Mouse (Mus musculus): ENCODE measurements around the gene Polr1c. TPM values are rescaled to one million over a fixed set of nuclear protein-coding genes. Genes with fewer than 3 reads are reported as not detected.

The Polr1c gene
- polyA plus RNA-seq, 1 experiment from 2014 or later = 96.1 TPM

DNA sequence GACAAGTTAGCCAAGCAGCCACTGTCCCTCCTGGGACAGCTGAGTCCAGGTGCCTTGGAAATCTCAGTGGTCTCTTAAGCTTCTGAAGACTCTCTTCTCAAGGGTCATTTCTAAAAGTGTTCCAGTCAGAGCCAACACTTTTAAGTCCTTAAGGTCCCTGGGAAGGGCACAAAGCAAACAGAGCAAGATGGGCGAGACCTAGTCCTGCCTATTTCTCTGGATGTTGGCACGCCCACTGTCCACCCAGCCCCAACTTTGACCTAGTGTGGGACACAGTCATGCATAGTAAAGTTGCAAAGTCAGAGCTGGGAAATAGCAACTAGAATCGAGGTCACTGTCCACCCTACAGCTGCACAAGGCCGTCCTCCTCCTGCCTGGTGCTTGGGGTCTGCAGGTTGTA, 4.9 kb downstream of the Polr1c start:
- no peak overlapping the region for H3K27ac ChIP-seq
- ATAC-seq = no peak
- no peaks in the 10 kb centered on the region for H3K9me3 ChIP-seq (replicated peaks)
- H3K4me2 ChIP-seq = no peak overlapping the region
- WGBS = 93% methylated on average over 4 of the region's 4 CpGs
- H3K4me1 ChIP-seq = peaks cover 11% of the 10 kb centered on the region
- H3K36me3 ChIP-seq (ENCODE audit: poor library complexity, severe bottlenecking) = peaks cover 83% of the 10 kb centered on the region
- H3K9ac ChIP-seq = no peak overlapping the region
- H3K27me3 ChIP-seq = no peaks in the 10 kb centered on the region
- no peak overlapping the region for H3K4me3 ChIP-seq

DNA sequence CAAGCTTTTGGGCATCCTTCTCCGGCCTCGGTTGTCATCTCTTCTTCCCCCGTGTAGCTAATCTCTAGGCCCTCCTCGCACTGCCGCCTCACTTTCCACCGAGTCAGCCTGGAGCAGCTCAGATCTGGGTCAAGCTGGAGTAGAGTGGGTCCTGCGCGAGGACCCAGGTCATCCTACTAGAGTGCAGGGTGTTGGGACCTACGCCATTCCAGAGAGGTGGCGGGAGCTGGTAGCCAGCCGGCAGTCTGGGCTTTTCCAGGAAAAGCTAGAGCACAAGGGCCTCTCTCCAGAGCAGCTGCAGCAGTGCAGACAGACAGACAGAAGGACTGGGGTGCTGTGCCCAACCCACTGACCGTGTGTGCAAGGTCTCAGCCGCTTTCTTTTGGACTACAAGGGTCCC, 5.6 kb downstream of the Polr1c start:
- Histone ChIP-seq H3K4me2 (no peak overlapping the region), H3K27me3 (no peaks in the 10 kb centered on the region), H3K27ac (no peak overlapping the region), H3K36me3 (ENCODE audit: poor library complexity, severe bottlenecking) (peaks cover 89% of the 10 kb centered on the region), H3K9ac (no peak overlapping the region), H3K4me3 (no peak overlapping the region), H3K4me1 (peaks cover 11% of the 10 kb centered on the region), H3K9me3 (replicated peaks) (no peaks in the 10 kb centered on the region)
- 87% methylated on average over 13 of the region's 13 CpGs for WGBS
- ATAC-seq = no peak

DNA sequence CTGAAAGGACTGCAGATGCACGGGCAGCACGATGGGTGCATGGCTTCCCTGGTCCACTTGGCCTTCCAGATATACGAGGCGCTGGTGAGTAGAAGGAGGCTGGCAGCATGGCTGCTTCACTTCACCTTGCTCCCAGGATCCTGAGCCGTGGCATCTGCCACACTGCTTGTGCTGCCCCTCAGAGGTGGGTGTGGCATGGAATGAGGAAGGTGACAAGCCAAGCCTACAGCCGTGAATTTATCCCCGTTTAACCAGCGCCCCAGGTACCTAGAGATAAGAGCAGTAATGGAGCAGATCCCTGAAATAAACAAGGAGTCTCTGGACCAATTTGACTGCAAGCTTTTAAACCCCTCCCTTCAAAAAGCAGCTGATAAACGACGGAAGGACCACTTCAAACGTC, 6.4 kb downstream of the Polr1c start:
- no peak overlapping the region for H3K4me2 ChIP-seq
- no peak overlapping the region for H3K4me3 ChIP-seq
- WGBS = 86% methylated on average over 11 of the region's 11 CpGs
- no peak for ATAC-seq
- H3K27me3 ChIP-seq = no peaks in the 10 kb centered on the region
- H3K4me1 ChIP-seq = peaks cover 3% of the 10 kb centered on the region
- H3K9ac ChIP-seq = no peak overlapping the region
- H3K27ac ChIP-seq = no peak overlapping the region
- peaks cover 97% of the 10 kb centered on the region for H3K36me3 ChIP-seq (ENCODE audit: poor library complexity, severe bottlenecking)
- no peaks in the 10 kb centered on the region for H3K9me3 ChIP-seq (replicated peaks)

DNA sequence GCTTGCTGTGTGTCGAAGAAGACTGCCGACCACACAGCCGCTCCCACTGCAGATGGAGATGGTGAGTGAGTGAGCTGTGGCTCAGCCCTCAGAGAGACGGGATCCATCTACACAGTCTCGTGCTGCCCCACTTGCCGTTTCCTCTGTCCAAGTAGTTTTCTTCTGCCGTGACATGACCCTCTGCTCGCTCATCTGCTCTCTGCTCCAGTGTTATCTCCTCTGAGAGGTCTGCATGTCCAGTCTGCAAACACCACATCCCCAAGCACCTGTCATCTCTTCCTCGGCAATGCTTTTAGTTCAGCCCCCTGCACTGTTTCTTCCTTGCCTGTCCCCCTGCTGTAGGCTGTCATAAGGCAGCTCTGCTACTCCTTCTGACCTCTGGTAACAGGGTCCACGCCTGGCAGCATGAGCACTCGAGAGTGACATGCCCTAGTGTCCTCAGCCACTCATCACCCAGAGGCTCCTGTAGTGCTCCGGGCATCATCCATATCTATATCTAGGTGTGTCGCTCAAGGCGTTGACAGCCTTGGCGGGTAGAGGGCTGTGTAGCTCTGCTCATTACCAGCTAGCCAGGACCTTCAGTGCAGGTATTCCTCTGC, 8.2 kb downstream of the Polr1c start:
- ATAC-seq = no peak
- H3K27ac ChIP-seq = no peak overlapping the region
- H3K36me3 ChIP-seq (ENCODE audit: poor library complexity, severe bottlenecking) = peaks cover 94% of the 10 kb centered on the region
- no peak overlapping the region for H3K9ac ChIP-seq
- no peaks in the 10 kb centered on the region for H3K27me3 ChIP-seq
- no peak overlapping the region for H3K4me3 ChIP-seq
- H3K4me1 ChIP-seq = no peaks in the 10 kb centered on the region
- 95% methylated on average over 15 of the region's 15 CpGs for WGBS
- H3K9me3 ChIP-seq (replicated peaks) = no peaks in the 10 kb centered on the region
- no peak overlapping the region for H3K4me2 ChIP-seq

DNA sequence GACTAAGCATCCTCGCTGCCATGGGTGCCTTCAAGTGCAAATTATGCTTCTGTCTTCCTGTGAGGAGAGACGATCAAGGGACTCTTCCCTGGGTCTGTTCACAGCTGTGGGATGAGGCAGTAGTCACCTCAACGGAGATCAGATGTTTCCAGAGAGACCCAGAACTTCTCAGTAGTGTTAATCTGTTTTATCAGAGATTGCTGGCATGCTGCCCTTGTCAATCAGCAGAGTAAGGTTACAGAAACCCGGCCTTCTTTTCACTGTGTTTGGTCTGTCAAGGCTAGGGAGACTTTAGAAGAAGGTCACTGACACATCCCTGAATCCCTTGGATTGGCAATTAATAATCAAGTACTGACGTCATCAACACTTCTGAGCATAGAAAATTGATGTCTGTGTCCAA, 10.4 kb downstream of the Polr1c start:
- no peak overlapping the region for H3K4me2 ChIP-seq
- no peaks in the 10 kb centered on the region for H3K9me3 ChIP-seq (replicated peaks)
- H3K36me3 ChIP-seq (ENCODE audit: poor library complexity, severe bottlenecking) = peaks cover 92% of the 10 kb centered on the region
- H3K4me3 ChIP-seq = no peak overlapping the region
- H3K4me1 ChIP-seq = no peaks in the 10 kb centered on the region
- no peak overlapping the region for H3K9ac ChIP-seq
- ATAC-seq = no peak
- 81% methylated on average over 5 of the region's 5 CpGs for WGBS
- no peak overlapping the region for H3K27ac ChIP-seq
- H3K27me3 ChIP-seq = no peaks in the 10 kb centered on the region

DNA sequence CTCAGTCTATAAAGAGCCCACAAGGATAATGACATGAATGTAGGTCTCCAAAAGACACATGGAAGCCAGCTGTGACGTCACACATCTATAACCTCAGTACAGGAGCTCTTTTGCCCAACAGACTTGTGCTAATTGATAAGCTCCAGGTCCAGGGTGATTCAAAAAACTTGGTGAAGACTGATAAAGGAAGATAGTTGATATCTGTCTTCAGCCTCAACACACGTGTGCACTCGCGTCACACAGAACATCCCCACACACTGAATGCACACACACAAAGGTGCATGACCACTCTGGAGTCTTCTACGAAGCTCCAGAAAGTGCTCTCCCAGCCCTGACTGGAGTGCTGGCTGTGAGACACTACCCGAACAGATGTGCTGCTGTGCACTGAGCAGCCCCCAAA, 10.8 kb downstream of the Polr1c start:
- Histone ChIP-seq H3K4me3 (no peak overlapping the region), H3K36me3 (ENCODE audit: poor library complexity, severe bottlenecking) (peaks cover 91% of the 10 kb centered on the region), H3K9ac (no peak overlapping the region), H3K9me3 (replicated peaks) (no peaks in the 10 kb centered on the region), H3K4me1 (no peaks in the 10 kb centered on the region), H3K27ac (no peak overlapping the region), H3K27me3 (no peaks in the 10 kb centered on the region), H3K4me2 (no peak overlapping the region)
- 94% methylated on average over 6 of the region's 6 CpGs for WGBS
- ATAC-seq = no peak

DNA sequence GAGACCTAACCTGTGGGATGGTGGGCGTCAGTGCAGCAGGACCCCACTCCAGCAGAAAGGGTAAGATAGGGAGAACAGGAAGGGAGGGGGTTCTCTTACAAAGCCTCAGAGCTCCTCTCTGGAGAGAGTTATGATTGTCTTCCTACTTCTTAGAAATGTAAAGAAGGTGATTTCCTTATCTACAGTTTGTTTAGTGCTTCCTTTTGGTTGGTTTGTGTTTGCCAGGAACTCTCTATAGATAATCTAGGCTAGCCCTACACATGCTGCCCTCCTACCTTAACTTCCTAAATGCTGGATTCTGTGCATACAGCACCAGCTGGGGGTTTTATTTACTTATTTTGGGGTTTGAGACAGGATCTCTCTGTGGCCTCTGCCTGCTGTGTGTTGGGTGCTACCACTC, 11.8 kb downstream of the Polr1c start:
- WGBS = 96% methylated on average over 1 of the region's 1 CpGs
- H3K9me3 ChIP-seq (replicated peaks) = no peaks in the 10 kb centered on the region
- no peak overlapping the region for H3K9ac ChIP-seq
- no peaks in the 10 kb centered on the region for H3K27me3 ChIP-seq
- H3K27ac ChIP-seq = no peak overlapping the region
- no peak overlapping the region for H3K4me3 ChIP-seq
- no peak for ATAC-seq
- H3K4me2 ChIP-seq = no peak overlapping the region
- peaks cover 89% of the 10 kb centered on the region for H3K36me3 ChIP-seq (ENCODE audit: poor library complexity, severe bottlenecking)
- no peaks in the 10 kb centered on the region for H3K4me1 ChIP-seq

DNA sequence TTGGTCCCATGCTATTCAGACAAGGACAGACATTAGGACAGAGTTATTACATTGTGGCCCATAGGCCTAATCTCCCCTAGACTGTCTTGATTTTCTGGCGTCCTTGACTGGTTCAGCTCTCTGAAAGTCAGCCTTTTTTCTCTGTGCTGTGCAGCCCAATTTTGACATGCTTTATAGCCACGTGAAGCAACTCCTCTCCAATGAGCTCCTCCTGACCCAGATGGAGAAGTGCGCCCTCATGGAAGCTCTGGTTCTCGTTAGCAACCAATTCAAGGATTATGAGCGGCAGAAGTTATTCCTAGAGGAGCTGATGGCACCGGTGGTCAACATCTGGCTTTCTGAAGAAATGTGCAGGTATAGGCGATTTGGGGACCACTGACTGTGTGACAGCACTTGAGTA, 20.3 kb downstream of the Polr1c start:
- no peak for ATAC-seq
- Histone ChIP-seq H3K4me1 (no peaks in the 10 kb centered on the region), H3K36me3 (ENCODE audit: poor library complexity, severe bottlenecking) (peaks cover 97% of the 10 kb centered on the region), H3K9me3 (replicated peaks) (no peaks in the 10 kb centered on the region), H3K27me3 (no peaks in the 10 kb centered on the region), H3K4me3 (no peak overlapping the region), H3K4me2 (no peak overlapping the region), H3K27ac (no peak overlapping the region), H3K9ac (no peak overlapping the region)
- WGBS = 89% methylated on average over 7 of the region's 7 CpGs

DNA sequence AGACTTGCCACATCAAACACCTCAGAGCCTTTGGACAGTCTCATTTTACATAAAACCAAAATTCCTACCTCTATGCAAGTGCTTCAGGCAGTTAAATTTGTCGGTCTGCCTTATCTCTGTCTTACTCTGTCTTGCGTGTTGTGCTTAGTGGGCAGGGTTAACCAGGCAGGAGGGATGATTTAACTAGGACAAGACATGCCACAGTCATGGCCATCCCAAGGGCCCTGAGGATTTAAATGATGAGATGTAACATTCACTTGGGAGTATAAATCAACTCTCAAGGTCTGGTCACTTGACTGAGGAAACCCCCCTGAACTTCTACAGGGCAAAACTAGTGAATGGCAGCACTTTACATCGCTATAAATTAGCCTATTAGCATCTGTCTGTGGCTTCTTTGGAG, 26.3 kb downstream of the Polr1c start:
- no peak overlapping the region for H3K4me3 ChIP-seq
- peaks cover 99% of the 10 kb centered on the region for H3K36me3 ChIP-seq (ENCODE audit: poor library complexity, severe bottlenecking)
- no peaks in the 10 kb centered on the region for H3K9me3 ChIP-seq (replicated peaks)
- WGBS = 85% methylated on average over 3 of the region's 3 CpGs
- no peak overlapping the region for H3K27ac ChIP-seq
- no peaks in the 10 kb centered on the region for H3K27me3 ChIP-seq
- no peak for ATAC-seq
- no peak overlapping the region for H3K9ac ChIP-seq
- H3K4me2 ChIP-seq = no peak overlapping the region
- no peaks in the 10 kb centered on the region for H3K4me1 ChIP-seq

DNA sequence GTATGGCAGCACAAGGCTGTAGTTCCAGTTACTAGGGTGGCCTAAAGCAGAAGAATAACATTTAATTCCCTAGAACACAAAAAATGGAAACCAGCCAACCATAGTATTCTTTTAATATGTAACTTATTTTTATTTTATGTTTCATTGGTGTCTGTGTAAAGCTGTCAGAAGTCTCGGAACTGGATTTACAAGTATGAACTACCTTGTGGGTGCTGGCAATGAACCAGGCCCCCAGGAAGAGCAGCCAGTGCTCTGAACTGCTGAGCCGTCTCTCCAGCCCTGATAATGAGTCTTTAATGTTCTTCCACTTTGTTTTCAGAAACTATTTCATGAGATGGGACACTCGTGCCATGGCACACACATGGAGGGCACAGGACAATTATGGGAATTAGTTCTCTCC, 37.3 kb downstream of the Polr1c start:
- no peak for ATAC-seq
- Histone ChIP-seq H3K27me3 (no peaks in the 10 kb centered on the region), H3K27ac (no peak overlapping the region), H3K9ac (no peak overlapping the region), H3K4me1 (no peaks in the 10 kb centered on the region), H3K4me3 (no peak overlapping the region), H3K9me3 (replicated peaks) (no peaks in the 10 kb centered on the region), H3K36me3 (ENCODE audit: poor library complexity, severe bottlenecking) (peaks cover 93% of the 10 kb centered on the region), H3K4me2 (no peak overlapping the region)
- WGBS = 93% methylated on average over 3 of the region's 3 CpGs

DNA sequence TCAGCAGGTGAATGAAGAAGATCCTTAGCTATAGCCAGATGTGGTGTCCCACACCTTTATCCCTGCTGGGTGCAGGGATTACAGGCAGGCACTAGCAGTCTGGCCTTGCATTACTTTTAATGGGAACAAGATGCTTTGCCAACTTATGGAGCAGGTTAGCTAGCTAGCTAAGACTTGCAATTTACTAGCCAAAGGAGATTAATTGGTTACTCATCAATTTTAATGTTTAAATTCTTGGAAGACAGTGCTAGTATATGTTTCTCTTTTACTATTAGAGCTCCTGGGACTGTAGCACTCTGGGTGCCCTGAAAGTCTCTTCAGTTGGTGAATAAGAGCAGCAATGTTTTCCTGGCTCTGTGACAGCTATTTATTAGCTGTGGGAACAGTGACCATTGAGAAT, 41.2 kb downstream of the Polr1c start:
- ATAC-seq = no peak
- H3K4me3 ChIP-seq = no peak overlapping the region
- no peak overlapping the region for H3K27ac ChIP-seq
- H3K9ac ChIP-seq = no peak overlapping the region
- H3K27me3 ChIP-seq = no peaks in the 10 kb centered on the region
- no peaks in the 10 kb centered on the region for H3K9me3 ChIP-seq (replicated peaks)
- peaks cover 61% of the 10 kb centered on the region for H3K36me3 ChIP-seq (ENCODE audit: poor library complexity, severe bottlenecking)
- no peak overlapping the region for H3K4me2 ChIP-seq
- H3K4me1 ChIP-seq = peaks cover 20% of the 10 kb centered on the region

DNA sequence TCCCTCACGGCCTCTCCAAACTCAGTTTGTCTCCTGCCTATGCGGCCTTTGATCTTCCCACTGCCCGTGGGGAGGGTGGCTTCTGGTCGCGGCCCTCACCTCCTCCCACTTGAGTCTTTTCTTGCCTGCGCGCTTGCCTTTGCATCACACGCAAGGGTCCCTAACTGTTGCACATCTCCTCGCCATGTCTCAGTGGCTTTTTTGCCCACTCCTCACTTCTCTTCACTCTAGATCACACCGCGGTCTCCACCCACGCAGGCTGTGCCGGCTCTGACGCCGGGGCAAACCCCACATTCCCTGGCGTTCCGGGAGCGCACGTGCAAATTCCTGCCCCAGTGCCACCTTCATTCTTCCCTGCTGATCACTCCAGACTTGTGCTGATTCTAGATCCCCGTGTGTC, 44.8 kb downstream of the Polr1c start:
- Histone ChIP-seq H3K27me3 (no peaks in the 10 kb centered on the region), H3K36me3 (ENCODE audit: poor library complexity, severe bottlenecking) (peaks cover 41% of the 10 kb centered on the region), H3K4me3 (peak overlapping the region; percentile 79), H3K9me3 (replicated peaks) (no peaks in the 10 kb centered on the region), H3K4me1 (peaks cover 40% of the 10 kb centered on the region), H3K27ac (peak overlapping the region; percentile 69), H3K9ac (peak overlapping the region; percentile 89), H3K4me2 (peak overlapping the region; percentile 79)
- no peak for ATAC-seq
- WGBS = under 1% methylated on average over 20 of the region's 20 CpGs

DNA sequence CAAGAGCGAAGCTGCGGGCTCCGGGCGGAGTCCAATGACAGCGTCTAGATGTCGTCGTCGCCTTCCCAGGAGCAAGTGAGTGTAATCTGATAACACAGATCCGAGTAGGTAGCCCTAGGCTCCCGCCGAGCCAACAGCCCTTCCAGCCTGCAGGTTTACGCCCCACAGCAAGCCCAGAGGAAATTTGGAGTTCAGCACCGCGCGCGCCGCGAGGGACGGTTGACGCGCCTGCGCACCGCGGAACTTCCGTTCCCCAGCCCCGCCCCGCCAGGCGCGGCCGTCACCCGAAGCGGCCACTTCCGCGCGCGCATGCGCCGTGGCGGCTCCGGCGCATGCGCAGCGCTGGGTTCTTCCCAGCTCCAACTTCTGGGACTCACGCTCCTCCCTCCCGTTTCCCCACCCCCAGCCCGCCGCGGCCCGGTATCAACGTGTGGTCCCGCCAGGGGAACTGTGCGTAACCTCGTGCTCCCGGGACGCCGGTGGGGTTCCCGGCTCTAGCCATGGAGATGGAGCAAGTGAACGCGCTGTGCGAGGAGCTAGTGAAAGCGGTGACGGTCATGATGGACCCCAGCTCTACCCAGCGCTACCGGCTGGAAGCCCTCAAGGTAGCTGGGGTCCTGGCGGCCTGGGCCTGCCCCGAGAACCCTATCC, 45.3 kb downstream of the Polr1c start, which contains the start of the genes Polh and Xpo5:
Gene Polh, minus strand, starts transcription at position 225 of the 651 bp plus-strand sequence.
Gene Xpo5, plus strand, starts transcription at position 362 of the 651 bp plus-strand sequence.
- ATAC-seq = peak; percentile 97
- Histone ChIP-seq H3K36me3 (ENCODE audit: poor library complexity, severe bottlenecking) (peaks cover 41% of the 10 kb centered on the region), H3K9me3 (replicated peaks) (no peaks in the 10 kb centered on the region), H3K4me3 (peak within 1 kb of the TSS; percentile 79), H3K4me2 (peak within 1 kb of the TSS; percentile 79), H3K27ac (peak within 1 kb of the TSS; percentile 85), H3K4me1 (peaks cover 40% of the 10 kb centered on the region), H3K9ac (peak within 1 kb of the TSS; percentile 89), H3K27me3 (no peaks in the 10 kb centered on the region)
- under 1% methylated on average over 65 of the region's 66 CpGs for WGBS

Data from forebrain, embryonic 13.5 days (tissue).